In genomic region chr11:34181214-34182117, GRCm38 (mm10) we compare ENCODE assay signal across 8 mouse cellular contexts. TPM values are rescaled to one million over a fixed set of nuclear protein-coding genes. Genes with fewer than 3 reads are reported as not detected.
DNase-seq lines count a peak whose midpoint lies in the region; ATAC-seq and TF ChIP-seq lines count a peak whose summit lies in the region.

No protein-coding gene starts in this region.

- no peaks in the 10 kb centered on the region for H3K36me3 ChIP-seq in intestine, embryonic 15.5 days
- no peaks in the 10 kb centered on the region for H3K36me3 ChIP-seq in midbrain, embryonic 15.5 days (replicated peaks)

- DNase-seq in Muller cell, postnatal 12 days (ENCODE audit: inconsistent ontology term), result peak; percentile 85
- DNase-seq in brain, embryonic 14.5 days (ENCODE audit: low read depth), result peak; percentile 73
- DNase-seq in gastrocnemius, postnatal 14 days, result peak; percentile 51
- peak; percentile 9 to 20 for DNase-seq in left cerebral cortex, adult 18-20 months (ENCODE audit: low spot score in 2 of 2)
- no peak for DNase-seq in MN1 (ENCODE audit: low spot score)
- DNase-seq in thymus, postnatal 0 days (ENCODE audit: low spot score), result no peak

- peak overlapping the region; percentile 45; the same call in 1 of the 2 replicates for H3K27ac ChIP-seq in intestine, embryonic 15.5 days
- H3K27ac ChIP-seq in midbrain, embryonic 15.5 days, result no peak overlapping the region

- TF ChIP-seq CTCF in brain, embryonic 14.5 days (IDR thresholded peaks at IDR 0.05; ENCODE audit: borderline replicate concordance, extremely low read depth, insufficient read depth, insufficient read length), result no peak

- H3K9me3 ChIP-seq in intestine, embryonic 15.5 days, result no peaks in the 10 kb centered on the region
- H3K9me3 ChIP-seq in midbrain, embryonic 15.5 days, result no peaks in the 10 kb centered on the region

- no peaks in the 10 kb centered on the region for H3K27me3 ChIP-seq in intestine, embryonic 15.5 days (replicated peaks)
- no peaks in the 10 kb centered on the region for H3K27me3 ChIP-seq in midbrain, embryonic 15.5 days (replicated peaks)

- TF ChIP-seq POLR2A in brain, embryonic 14.5 days (IDR thresholded peaks at IDR 0.05; ENCODE audit: borderline replicate concordance, extremely low read depth, insufficient read depth, insufficient read length, poor library complexity, severe bottlenecking), result no peak

- no peak overlapping the region for H3K4me3 ChIP-seq in intestine, embryonic 15.5 days (replicated peaks)
- H3K4me3 ChIP-seq in midbrain, embryonic 15.5 days, result no peak overlapping the region

- intact Hi-C loops in gastrocnemius, postnatal 14 days (cut with DNase I; ENCODE audit: low total_unique reads), result no loop called here

- H3K9ac ChIP-seq in intestine, embryonic 15.5 days, result no peak overlapping the region
- no peak overlapping the region for H3K9ac ChIP-seq in midbrain, embryonic 15.5 days

- peaks cover 8% of the 10 kb centered on the region; the same call in 1 of the 2 replicates for H3K4me1 ChIP-seq in intestine, embryonic 15.5 days (replicated peaks)
- peaks cover 10% of the 10 kb centered on the region; the same call in 1 of the 2 replicates for H3K4me1 ChIP-seq in midbrain, embryonic 15.5 days

- H3K4me2 ChIP-seq in intestine, embryonic 15.5 days (replicated peaks), result no peak overlapping the region
- H3K4me2 ChIP-seq in midbrain, embryonic 15.5 days, result no peak overlapping the region

- peak; percentile 83 for ATAC-seq in intestine, embryonic 15.5 days
- ATAC-seq in midbrain, embryonic 15.5 days (replicated peaks), result peak; percentile 84

- 37% methylated on average over 8 of the region's 8 CpGs for WGBS in intestine, embryonic 15.5 days
- 20% methylated on average over 8 of the region's 8 CpGs for WGBS in midbrain, embryonic 15.5 days

RNA-seq across cellular contexts. Expression of gene Foxi1, which starts 26.4 kb away (rescaled TPM):
- not detected in 2 replicates for polyA plus RNA-seq in brain, embryonic 14.5 days (2012; rRNA removed)
- not detected for total RNA-seq in gastrocnemius, postnatal 14 days (2021)
- polyA plus RNA-seq in intestine, embryonic 15.5 days (2015; fragmentation: Nextera tagmentation; extraction: Ambion mirVana), result not detected in 2 replicates
- under 1 TPM in 1 of 2 experiments, not detected in 1; 0.14 TPM for total RNA-seq in left cerebral cortex, adult 18-20 months (2021)
- polyA plus RNA-seq in midbrain, embryonic 15.5 days (2015; fragmentation: Nextera tagmentation; extraction: Ambion mirVana), result not detected in 2 replicates
- 0.23 and 0.54 TPM in 2 replicates for polyA plus RNA-seq in thymus, postnatal 0 days (2015; fragmentation: Nextera tagmentation; extraction: Ambion mirVana)

Comparison
In these comparisons a context has a peak if more than half of its experiments do, and no peak if none do; other contexts are left out.
1. DNase-seq: peak in Muller cell, postnatal 12 days (single experiment), brain, embryonic 14.5 days (single experiment), gastrocnemius, postnatal 14 days (single experiment) and left cerebral cortex, adult 18-20 months (2 of 2); none in MN1 (single experiment) and thymus, postnatal 0 days (single experiment).